Mouse (Mus musculus) embryonic facial prominence, embryonic 11.5 days (tissue): ENCODE measurements around the gene Sowaha. TPM values are rescaled to one million over a fixed set of nuclear protein-coding genes. Genes with fewer than 3 reads are reported as not detected.

Experiments used
- ATAC-seq: fragments of 200-750 bp; cut with Nextera tagmentation; replicated peaks from 2 replicates; pipeline ENCODE4 v1.8.0; 2017; ENCODE audit warnings: low read depth; ENCODE audit not compliant: insufficient number of reproducible peaks, low FRiP score, low TSS enrichment
- DNase-seq: peaks from one replicate; pipeline ENCODE4 v3.0.0-alpha.2; 2015; ENCODE audit warnings: low spot score
- H3K27ac ChIP-seq: fragments of 300-500 bp; sonication (generic); replicated peaks from 2 replicates; pipeline ENCODE4 v1.5.1; 2014; ENCODE audit warnings: mild to moderate bottlenecking, low read depth, low read length, control low read depth
- H3K27me3 ChIP-seq: fragments of 300-500 bp; sonication (generic); 2 replicates; pipeline ENCODE4 v1.6.1; 2014; ENCODE audit warnings: mild to moderate bottlenecking, low read length, moderate library complexity, mixed read lengths; ENCODE audit not compliant: control insufficient read depth, insufficient read depth
- H3K36me3 ChIP-seq: fragments of 300-500 bp; sonication (generic); replicated peaks from 2 replicates; pipeline ENCODE4 v1.6.1; 2014; ENCODE audit warnings: low read depth, mild to moderate bottlenecking, low read length, moderate library complexity, mixed read lengths; ENCODE audit not compliant: control insufficient read depth, insufficient read depth
- H3K4me1 ChIP-seq: fragments of 300-500 bp; sonication (generic); 2 replicates; pipeline ENCODE4 v1.6.1; 2014; ENCODE audit warnings: low read length, mixed read lengths; ENCODE audit not compliant: control insufficient read depth, insufficient read depth
- H3K4me2 ChIP-seq: fragments of 300-500 bp; sonication (generic); 2 replicates; pipeline ENCODE4 v1.6.1; 2014; ENCODE audit warnings: low read depth, mild to moderate bottlenecking, control low read depth, low read length, moderate library complexity
- H3K4me3 ChIP-seq: fragments of 300-500 bp; sonication (generic); 2 replicates; pipeline ENCODE4 v1.5.1; 2014; ENCODE audit warnings: low read depth, low read length, control low read depth
- H3K9ac ChIP-seq: fragments of 300-500 bp; sonication (generic); replicated peaks from 2 replicates; pipeline ENCODE4 v1.6.1; 2014; ENCODE audit warnings: mild to moderate bottlenecking, control low read depth, low read length
- H3K9me3 ChIP-seq: fragments of 300-500 bp; sonication (generic); replicated peaks from 2 replicates; pipeline ENCODE4 v1.6.1; 2016; ENCODE audit warnings: mild to moderate bottlenecking, low read length, inconsistent platforms, mixed read lengths; ENCODE audit not compliant: control insufficient read depth
- WGBS: fragments of 180-500 bp; shearing (Covaris S2); extraction: QIAGEN DNeasy Blood & Tissue Kit; methylation state at CpG from one replicate; pipeline ENCODE4 v1.1.7; 2014; 5-methylcytosine and 5-hydroxymethylcytosine counted together
- polyA plus RNA-seq: library from polyadenylated mRNA; unstranded; fragments of >200 nt; fragmentation: Nextera tagmentation; extraction: Ambion mirVana; gene quantifications from 2 replicates; pipeline ENCODE4 v1.2.1, GENCODE M21; 2014

The Sowaha gene
- polyA plus RNA-seq, 1 experiment from 2014 or later: 1.5 TPM

DNA sequence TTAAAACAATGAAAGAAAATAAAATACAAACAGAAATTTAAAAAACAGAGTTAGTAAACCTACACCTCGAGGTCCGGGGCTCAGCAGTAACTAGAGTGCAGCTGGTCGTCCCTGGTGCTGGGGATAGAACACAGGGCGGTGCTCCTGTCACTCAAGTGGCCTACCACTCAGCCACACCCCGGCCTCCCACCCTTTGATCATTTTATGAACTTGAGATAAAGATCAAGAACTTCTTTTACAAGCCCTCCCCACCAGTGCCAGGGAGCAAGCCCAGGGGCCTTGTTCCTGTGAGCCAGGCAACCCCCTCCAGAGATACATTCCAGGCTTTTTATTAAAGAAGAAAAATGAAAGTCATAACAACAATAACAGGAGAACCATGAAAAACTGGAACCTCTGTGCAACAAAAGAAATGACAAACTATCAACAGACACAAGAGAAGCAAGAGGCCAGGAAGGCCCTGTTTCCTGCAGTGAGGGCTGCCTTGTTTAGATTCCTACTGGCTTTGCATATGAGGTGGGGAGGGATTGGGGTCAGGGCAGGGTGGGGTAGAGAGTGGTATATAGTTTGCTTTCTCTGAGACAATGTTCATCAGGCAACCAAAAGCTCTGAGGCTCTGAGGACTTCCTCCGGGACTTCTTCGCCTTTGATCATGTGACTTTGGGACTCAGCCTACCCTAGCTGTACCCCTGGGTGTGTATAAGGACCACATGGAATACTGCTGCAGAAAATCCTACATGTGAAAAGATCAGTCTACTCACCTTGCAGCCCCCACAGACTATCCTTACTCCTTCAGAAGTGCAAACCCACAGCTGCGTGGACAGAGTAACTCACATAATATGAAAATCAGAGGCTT, 36.9 kb upstream of the Sowaha start:
- no peaks in the 10 kb centered on the region; the same call in 1 of the 2 replicates for H3K4me1 ChIP-seq
- H3K4me2 ChIP-seq: no peak overlapping the region
- no peak overlapping the region for H3K27ac ChIP-seq
- WGBS: 60% methylated on average over 8 of the region's 8 CpGs
- H3K27me3 ChIP-seq: 0 out of 2 replicates have a peak, but pooled peaks cover 2% of the 10 kb centered on the region
- peak; percentile 21 for DNase-seq
- H3K4me3 ChIP-seq: no peak overlapping the region
- ATAC-seq: no peak
- H3K9me3 ChIP-seq: no peaks in the 10 kb centered on the region
- H3K9ac ChIP-seq: no peak overlapping the region
- no peaks in the 10 kb centered on the region for H3K36me3 ChIP-seq

GRCm38 (mm10) chr11:53510351-53510750, 30.3 kb upstream of the Sowaha start:
- no peak for ATAC-seq

GRCm38 (mm10) chr11:53508591-53508990, 28.5 kb upstream of the Sowaha start:
- Histone ChIP-seq H3K36me3 (no peaks in the 10 kb centered on the region), H3K27ac (no peak overlapping the region), H3K9ac (no peak overlapping the region), H3K27me3 (no peaks in the 10 kb centered on the region), H3K9me3 (no peaks in the 10 kb centered on the region), H3K4me2 (no peak overlapping the region), H3K4me3 (no peak overlapping the region), H3K4me1 (no peaks in the 10 kb centered on the region)
- ATAC-seq (no peak), DNase-seq (no peak)
- WGBS: 54% methylated on average over 3 of the region's 3 CpGs

More at GRCm38 (mm10) chr11:53510351-53510750, 30.3 kb upstream of the Sowaha start:
- Histone ChIP-seq H3K9ac (no peak overlapping the region), H3K27ac (no peak overlapping the region), H3K36me3 (no peaks in the 10 kb centered on the region), H3K4me2 (no peak overlapping the region), H3K4me1 (no peaks in the 10 kb centered on the region), H3K9me3 (no peaks in the 10 kb centered on the region), H3K27me3 (no peaks in the 10 kb centered on the region), H3K4me3 (no peak overlapping the region)
- 61% methylated on average over 5 of the region's 5 CpGs for WGBS
- no peak for DNase-seq

DNA sequence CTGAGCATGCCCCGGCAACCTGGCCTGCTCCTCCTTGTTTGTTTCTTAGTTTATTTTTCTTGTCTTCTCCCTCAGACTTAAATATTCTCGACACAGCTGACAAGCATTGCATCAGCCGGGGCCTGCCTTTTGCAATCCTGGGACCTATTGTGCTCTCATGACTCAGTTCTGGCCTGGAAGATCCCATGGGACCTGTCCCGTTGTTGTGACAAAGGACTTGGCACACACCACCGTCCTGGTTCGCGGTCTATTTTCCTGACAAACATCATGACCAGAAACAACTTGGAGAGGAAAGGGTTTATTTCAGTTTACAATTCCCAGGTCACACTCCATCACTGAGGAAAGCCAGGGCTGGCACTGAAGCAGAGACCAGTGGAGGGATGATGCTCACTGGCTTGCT, 28.1 kb upstream of the Sowaha start:
- Histone ChIP-seq H3K27ac (no peak overlapping the region), H3K4me3 (no peak overlapping the region), H3K9ac (no peak overlapping the region), H3K36me3 (no peaks in the 10 kb centered on the region), H3K9me3 (no peaks in the 10 kb centered on the region), H3K4me2 (no peak overlapping the region), H3K4me1 (no peaks in the 10 kb centered on the region), H3K27me3 (no peaks in the 10 kb centered on the region)
- ATAC-seq (no peak), DNase-seq (no peak)
- WGBS: 64% methylated on average over 7 of the region's 7 CpGs

- Histone ChIP-seq H3K9me3 (no peaks in the 10 kb centered on the region), H3K4me2 (no peak overlapping the region), H3K4me1 (no peaks in the 10 kb centered on the region), H3K36me3 (no peaks in the 10 kb centered on the region), H3K27ac (no peak overlapping the region), H3K9ac (no peak overlapping the region), H3K4me3 (no peak overlapping the region), H3K27me3 (no peaks in the 10 kb centered on the region)
- WGBS: 88% methylated on average over 9 of the region's 9 CpGs
- no peak for DNase-seq
- ATAC-seq: no peak
Observed at GRCm38 (mm10) chr11:53507098-53507805, 27.2 kb upstream of the Sowaha start.

- WGBS: 54% methylated on average over 5 of the region's 5 CpGs
- H3K27ac ChIP-seq: no peak overlapping the region
- no peak overlapping the region for H3K9ac ChIP-seq
- H3K4me2 ChIP-seq: no peak overlapping the region
- ATAC-seq: no peak
- H3K36me3 ChIP-seq: no peaks in the 10 kb centered on the region
- H3K27me3 ChIP-seq: no peaks in the 10 kb centered on the region
- DNase-seq: no peak
- H3K9me3 ChIP-seq: no peaks in the 10 kb centered on the region
- H3K4me1 ChIP-seq: no peaks in the 10 kb centered on the region
- no peak overlapping the region for H3K4me3 ChIP-seq
Observed at GRCm38 (mm10) chr11:53505026-53505663, 25.1 kb upstream of the Sowaha start.

- no peak overlapping the region for H3K9ac ChIP-seq
- H3K27ac ChIP-seq: no peak overlapping the region
- H3K9me3 ChIP-seq: no peaks in the 10 kb centered on the region
- H3K4me2 ChIP-seq: no peak overlapping the region
- 77% methylated on average over 8 of the region's 8 CpGs for whole genome bisulfite sequencing
- H3K4me3 ChIP-seq: no peak overlapping the region
- no peaks in the 10 kb centered on the region for H3K36me3 ChIP-seq
- no peaks in the 10 kb centered on the region for H3K4me1 ChIP-seq
- H3K27me3 ChIP-seq: no peaks in the 10 kb centered on the region
- DNase-seq (no peak), ATAC-seq (no peak; the same call in 1 of the 2 replicates)
Observed at GRCm38 (mm10) chr11:53504376-53504775, 24.3 kb upstream of the Sowaha start.
